Mouse (Mus musculus) embryonic stem cell, embryonic (primary cell): ENCODE results near the gene Iqsec2.

Experiments used
- CTCF ChIA-PET, 4 experiments: fragments of 300-600 bp in 2 of 4; fragments of 350-600 bp in 2 of 4; sonication (Branson Sonifier 250); formaldehyde crosslinking; loops; one replicate each; lab custom pipeline; 2022; ENCODE audit warnings: inconsistent platforms in 2 of 4; lab: Charles Lee
- POLR2A ChIA-PET, 4 experiments: fragments of 300-600 bp in 2 of 4; fragments of 350-600 bp in 2 of 4; sonication (Branson Sonifier 250); formaldehyde crosslinking; loops; one replicate each; lab custom pipeline; 2022; ENCODE audit warnings: antibody characterized with exemption in 4 of 4, inconsistent platforms in 1 of 4; lab: Charles Lee

Iqsec2 gene

DNA sequence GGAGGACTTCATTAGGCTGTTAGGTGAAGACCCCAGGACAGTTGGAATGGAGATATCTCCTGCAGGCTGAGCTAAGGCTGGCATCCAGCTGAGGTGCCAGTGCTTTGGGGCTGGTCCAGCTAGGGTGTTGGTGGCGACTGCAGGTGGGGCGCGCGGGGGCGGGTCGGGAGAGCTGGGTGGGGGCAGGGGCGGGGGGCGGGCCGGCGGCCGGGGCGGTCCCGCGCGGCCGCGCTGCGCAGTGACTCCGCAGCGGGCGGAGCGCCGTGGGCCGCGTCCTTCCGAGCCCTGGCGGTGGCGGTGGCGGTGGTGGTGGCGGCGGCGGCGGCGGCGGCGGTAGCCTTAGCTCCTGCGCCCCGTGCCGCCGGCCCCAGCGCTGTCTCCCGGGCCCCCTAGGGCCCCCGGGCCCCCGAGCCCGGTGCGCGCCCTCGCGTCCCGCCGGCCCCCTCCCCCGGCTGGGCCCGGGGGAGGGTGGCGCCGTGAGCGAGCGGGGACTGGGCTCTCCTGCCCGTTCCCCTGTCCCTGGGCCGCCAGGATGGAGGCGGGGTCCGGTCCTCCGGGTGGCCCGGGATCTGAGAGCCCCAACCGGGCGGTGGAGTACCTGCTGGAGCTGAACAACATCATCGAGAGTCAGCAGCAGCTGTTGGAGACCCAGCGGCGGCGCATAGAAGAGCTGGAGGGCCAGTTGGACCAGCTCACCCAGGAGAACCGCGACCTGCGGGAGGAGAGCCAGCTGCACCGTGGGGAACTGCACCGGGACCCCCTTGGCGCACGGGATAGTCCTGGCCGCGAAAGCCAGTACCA, at the start of gene Iqsec2:
Iqsec2 (plus strand) TSS at position 328 of the 801 bp plus-strand sequence.
- ChIA-PET CTCF (interaction anchor here in 1 of 4 experiments (0.8 kb wide), 1 partner anchor 203 kb away, joined by 4 read pairs; no protein-coding TSS in a partner anchor), POLR2A (interaction anchor here in 2 of 4 experiments (0.8 to 1.3 kb wide), 4 partner anchors 11 to 341 kb away, joined by 3 to 5 read pairs (median 4); no protein-coding TSS in a partner anchor)

DNA sequence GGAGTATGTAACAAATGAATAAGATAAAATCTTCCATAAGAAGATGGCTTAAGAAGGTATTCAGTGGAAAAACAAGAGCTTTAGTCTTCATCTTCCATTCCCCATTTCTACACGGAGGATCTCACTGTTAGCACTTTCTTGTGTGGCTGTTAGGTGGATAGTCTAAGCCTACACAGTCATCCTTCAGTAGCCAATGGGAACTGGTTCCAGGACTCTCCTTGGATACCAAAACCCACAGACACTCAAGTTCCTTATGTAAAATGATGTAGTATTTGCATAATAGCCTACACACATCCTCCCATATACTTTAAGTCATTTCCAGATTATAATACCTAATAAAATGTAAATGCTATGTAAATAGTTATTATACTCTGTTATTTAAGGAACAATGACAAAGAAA, 46.5 kb upstream of the Iqsec2 start:
- ChIA-PET CTCF (no interaction called here), POLR2A (no interaction called here)

DNA sequence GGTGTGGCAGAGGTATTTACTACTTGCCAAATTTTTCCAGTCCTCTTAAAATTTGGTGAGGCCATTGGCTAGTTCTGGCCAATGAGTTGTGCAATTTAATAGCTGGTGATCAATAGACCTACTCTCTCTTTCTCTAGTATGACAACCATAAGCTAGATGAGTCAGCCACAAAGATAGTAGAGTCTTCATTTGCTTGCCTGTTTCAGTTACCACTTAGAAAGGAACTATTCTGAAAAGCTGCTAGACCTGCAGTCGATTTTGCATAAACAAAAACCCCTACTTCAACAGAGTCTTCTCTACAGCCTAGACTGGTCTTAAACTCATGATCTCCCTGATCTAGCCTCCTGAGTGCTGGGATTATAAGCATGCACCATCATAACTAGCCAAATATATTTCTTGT, 22.4 kb upstream of the Iqsec2 start:
- CTCF ChIA-PET = no interaction called here
- POLR2A ChIA-PET = no interaction called here

DNA sequence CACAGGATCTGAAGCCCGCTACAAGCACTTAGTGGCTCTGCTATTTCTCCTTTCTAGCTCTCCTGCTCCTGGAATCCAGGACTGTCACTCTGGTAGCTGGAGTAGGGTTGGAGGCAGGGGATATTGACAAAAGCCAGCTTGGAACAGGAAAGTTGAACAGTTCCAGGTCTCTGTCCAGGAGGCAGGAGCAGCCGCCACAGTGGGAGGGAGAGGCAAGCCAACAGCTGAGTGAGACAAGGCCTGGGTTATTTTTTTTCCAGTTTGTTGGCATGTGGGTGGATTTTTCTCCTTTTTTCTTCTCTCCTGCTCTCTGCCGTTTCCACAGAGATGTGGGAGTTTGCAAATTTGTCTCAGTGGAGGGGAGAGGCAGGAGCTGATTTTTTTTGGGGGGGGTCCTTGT, 13.3 kb upstream of the Iqsec2 start:
- POLR2A ChIA-PET = interaction anchor here in 2 of 4 experiments (0.6 to 1.1 kb wide), 2 partner anchors 105 to 1106 kb away, joined by 3 read pairs; partner anchors contain the start of gene Klf8 (in 1 of the 2)
- CTCF ChIA-PET = interaction anchor here in 1 of 4 experiments (0.5 to 0.6 kb wide), 2 partner anchors 184 to 474 kb away, joined by 3 to 8 read pairs; no protein-coding TSS in a partner anchor

DNA sequence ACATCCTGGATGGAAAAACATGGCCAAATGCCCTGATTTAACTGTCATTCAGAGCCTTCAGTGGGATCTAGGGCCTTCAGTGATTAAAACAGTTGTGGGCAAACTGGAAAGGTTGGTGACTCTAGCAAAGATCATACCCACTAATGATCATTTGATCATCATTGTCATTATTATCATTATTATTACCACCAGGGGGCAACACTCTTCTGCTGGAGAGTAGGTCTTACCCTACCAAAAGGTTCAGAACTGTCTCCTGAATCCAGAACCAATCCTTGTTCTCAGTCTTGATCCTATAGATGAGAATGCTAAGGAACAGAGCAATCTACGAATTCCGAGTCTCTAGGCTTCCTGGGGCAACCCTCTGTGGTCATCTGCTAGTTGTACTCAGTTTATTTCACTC, 12.0 kb upstream of the Iqsec2 start:
- ChIA-PET POLR2A (interaction anchor here in 1 of 4 experiments (0.6 kb wide), 1 partner anchor 60 kb away, joined by 3 read pairs; no protein-coding TSS in a partner anchor), CTCF (interaction anchor here in 1 of 4 experiments (0.6 kb wide), 1 partner anchor 1086 kb away, joined by 3 read pairs; no protein-coding TSS in a partner anchor)

DNA sequence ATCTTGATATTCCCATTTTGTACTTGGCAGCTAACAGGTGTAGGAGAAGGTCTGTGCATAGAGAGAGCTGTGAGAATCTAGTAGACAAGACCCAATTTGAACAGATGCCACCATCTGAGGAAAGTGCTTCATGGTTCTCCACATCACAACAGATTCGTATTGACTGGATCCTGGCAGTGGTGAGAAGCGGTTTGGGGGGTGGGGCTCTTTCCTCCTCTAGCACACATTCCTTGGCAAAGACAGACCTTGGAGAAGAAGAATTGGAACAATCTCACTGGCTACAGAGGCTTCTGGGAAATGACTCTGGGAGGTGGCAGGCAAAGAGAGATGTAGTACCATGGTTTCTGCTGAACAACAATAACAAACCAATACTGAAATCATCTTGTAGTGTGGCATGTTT, 8.9 kb upstream of the Iqsec2 start:
- CTCF ChIA-PET = no interaction called here

DNA sequence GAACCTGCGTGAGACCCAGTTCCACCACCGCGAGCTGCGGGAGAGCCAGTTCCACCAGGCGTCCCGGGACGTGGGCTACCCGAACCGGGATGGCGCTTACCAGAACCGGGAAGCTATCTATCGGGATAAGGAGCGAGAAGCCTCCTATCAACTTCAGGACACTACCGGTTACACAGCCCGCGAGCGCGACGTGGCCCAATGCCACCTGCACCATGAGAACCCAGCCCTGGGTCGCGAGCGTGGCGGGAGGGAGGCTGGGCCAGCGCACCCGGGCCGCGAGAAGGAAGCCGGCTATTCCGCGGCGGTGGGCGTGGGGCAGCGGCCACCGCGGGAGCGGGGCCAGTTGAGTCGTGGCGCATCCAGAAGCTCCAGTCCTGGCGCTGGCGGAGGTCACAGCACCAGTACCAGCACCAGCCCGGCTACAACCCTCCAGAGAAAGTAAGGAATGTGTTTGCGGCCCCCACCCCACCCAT, 710 bp downstream of the Iqsec2 start:
- POLR2A ChIA-PET = interaction anchor here in 3 of 4 experiments (0.9 to 1.3 kb wide), 5 partner anchors 10 to 624 kb away, joined by 3 to 4 read pairs (median 3); partner anchors contain the start of gene Phf8 (in 1 of the 3)
- CTCF ChIA-PET = interaction anchor here in 1 of 4 experiments (0.6 kb wide), 1 partner anchor 206 kb away, joined by 4 read pairs; no protein-coding TSS in a partner anchor

More for the DNA sequence above, 8.9 kb upstream of the Iqsec2 start:
- POLR2A ChIA-PET = no interaction called here

DNA sequence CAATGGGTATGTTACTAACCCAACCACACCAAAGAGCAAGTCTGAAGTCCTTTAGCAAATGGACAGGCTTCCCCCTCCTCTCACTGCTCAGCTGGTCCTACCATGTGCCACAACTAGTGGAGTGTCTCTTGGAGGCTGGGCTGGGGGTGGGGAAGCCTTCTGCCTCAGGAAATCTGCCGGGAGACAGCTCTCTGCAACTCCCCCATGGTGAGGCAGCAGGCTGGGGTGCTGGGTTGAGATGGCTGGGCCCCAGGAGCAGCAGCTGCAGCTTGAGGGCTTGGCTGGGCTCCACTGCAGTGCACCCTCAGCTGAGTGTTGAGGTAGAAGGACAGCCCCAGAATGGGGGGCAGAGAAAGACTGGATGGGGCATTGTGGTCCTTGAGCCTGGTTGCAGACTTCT, 2.1 kb downstream of the Iqsec2 start:
- POLR2A ChIA-PET = interaction anchor here in 1 of 4 experiments (0.7 kb wide), 1 partner anchor 1039 kb away, joined by 3 read pairs; no protein-coding TSS in a partner anchor
- CTCF ChIA-PET = no interaction called here

DNA sequence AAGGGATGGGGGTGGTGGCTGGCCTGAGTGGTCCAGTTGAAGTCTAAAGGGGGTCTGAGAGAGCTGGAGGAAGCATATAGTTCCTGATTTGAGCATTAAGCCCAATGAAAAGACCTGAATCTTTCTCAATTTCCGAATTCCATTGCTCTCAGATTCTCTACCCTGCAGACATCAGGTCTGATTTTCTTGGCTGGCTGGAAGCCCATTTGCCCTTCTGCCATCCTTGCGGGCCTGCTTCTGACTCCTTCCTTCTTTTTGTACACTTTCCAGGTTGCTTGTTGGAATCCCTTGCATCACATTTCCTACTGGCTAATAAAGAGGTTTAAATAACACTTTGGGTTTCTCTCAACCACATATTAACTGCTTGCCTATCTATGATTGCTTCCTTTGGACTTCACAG, 2.6 kb downstream of the Iqsec2 start:
- ChIA-PET CTCF (interaction anchor here in 2 of 4 experiments (0.9 to 1.3 kb wide), 3 partner anchors 29 to 200 kb away, joined by 3 to 8 read pairs (median 7); no protein-coding TSS in a partner anchor), POLR2A (interaction anchor here in 2 of 4 experiments (0.5 to 1.3 kb wide), 4 partner anchors 190 to 1039 kb away, joined by 3 to 5 read pairs (median 4); no protein-coding TSS in a partner anchor)

DNA sequence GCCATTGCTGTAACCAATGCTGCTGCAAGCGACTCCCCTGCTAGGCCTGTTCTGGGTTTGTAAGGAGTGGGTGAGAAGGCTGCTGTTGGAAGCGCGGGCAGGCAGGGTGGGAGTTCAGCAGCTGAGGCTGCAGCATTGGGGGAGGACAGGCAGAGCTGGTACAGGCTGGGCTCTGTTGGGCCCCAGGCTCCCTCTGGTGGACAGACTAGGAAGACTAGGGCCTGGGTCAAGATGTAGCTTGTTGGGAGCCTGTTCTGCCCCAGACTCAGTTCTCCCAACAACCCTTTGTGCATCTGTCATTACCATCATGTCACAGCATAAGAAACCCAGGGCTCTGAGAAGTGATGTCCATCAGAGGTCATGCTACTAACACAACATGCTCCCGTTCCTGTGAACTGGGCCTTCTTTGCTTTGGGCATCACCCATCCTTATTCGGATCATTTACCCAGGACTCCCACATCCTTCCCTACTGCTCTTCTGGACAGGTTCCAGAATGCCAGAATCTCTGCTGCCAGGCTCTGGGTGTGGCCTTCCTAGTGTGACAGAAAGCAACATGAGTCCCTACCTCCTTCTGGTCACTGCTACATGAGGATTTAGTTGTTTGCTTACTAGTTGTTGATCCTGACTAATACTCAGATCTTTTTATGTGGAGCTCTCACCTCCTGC, 3.5 kb downstream of the Iqsec2 start:
- CTCF ChIA-PET = interaction anchor here in 2 of 4 experiments (0.6 to 1.3 kb wide), 12 partner anchors 11 to 1030 kb away, joined by 3 to 8 read pairs (median 3); partner anchors contain the start of genes Huwe1 (in 1 of the 2) and Kantr (in 1 of the 2)

DNA sequence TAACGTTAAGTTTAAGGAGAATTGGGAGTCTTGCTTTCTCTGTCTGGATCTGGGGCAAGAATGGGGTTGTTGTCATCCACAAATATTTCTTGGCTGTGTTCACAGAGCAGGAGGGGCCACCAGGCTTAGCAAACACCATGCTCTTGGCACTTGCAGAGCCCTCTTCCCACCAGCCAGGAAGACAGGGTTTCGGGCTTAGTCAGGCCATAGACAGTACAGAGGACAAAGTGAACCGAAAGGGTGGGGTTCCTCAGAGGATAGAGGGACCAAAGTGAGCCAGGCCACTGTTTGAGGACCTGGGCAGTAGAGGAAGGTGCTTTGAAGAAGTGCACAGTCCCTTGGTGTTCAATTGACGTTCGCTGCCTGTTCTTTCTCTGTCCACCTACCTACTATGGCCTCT, 4.6 kb downstream of the Iqsec2 start:
- POLR2A ChIA-PET = no interaction called here
- CTCF ChIA-PET = no interaction called here

More for the DNA sequence above, 3.5 kb downstream of the Iqsec2 start:
- POLR2A ChIA-PET = interaction anchor here in 1 of 4 experiments (1.3 to 1.4 kb wide), 3 partner anchors 189 to 627 kb away, joined by 4 to 5 read pairs (median 4); partner anchors contain the start of gene Phf8

DNA sequence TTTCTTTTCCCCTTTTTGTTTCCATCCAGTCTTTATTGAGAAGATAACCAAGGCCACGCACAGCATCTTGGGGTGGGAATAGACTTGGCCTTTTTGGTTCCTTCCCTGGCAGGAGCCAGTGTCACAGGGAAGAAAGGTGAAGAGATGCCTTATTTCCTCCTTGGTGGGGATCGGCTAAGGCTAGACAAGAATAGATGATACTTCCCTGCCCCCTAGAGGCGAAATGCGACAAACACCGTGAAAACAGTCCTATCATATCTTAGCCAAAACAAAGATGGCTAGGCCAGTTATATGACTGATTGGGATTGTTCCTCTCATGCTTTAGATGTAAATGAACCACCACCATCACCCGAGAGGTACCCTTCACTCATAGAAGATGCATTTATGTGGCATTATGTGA, 7.6 kb downstream of the Iqsec2 start:
- ChIA-PET CTCF (no interaction called here), POLR2A (no interaction called here)

DNA sequence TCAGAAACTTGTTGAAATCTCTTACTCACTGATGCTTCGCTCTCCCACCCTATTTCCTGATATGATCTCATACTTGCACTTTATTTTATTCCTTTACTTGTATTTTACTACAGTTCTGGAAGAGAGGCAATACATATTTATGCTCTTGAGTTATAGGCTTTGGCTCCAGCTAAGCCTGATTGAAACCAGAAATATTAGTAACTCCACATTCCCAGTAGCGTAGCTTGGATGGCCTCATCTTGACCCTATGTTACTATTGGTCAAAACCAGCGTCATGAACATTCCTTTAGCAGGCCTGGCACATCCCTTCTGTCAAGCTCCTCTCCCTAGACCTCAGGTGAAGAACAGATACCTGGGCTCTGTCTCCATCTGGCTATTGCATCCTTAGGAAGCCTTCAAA, 14.2 kb downstream of the Iqsec2 start:
- CTCF ChIA-PET = interaction anchor here in 1 of 4 experiments (1.1 kb wide), 1 partner anchor 11 kb away, joined by 3 read pairs; no protein-coding TSS in a partner anchor
- POLR2A ChIA-PET = no interaction called here

DNA sequence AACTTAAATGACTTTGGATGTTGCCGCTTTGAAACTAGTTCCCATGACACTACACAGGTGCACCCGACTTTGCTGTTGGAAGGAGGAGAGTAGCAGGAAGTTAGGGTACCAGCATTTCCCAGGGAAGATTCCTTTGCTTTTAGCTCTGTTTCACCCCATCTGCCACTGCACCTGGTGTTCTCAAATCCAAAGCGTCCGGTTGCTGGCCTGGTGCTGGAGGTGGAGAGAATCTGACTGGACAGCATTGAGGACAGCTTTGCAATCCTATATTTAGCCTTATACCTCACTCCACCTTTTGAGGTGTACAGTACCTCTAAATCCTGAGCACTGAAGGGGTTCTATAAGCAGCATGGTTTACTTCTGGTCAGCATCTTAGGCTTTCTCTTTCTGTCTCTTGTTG, 17.3 kb downstream of the Iqsec2 start:
- ChIA-PET POLR2A (no interaction called here), CTCF (no interaction called here)

DNA sequence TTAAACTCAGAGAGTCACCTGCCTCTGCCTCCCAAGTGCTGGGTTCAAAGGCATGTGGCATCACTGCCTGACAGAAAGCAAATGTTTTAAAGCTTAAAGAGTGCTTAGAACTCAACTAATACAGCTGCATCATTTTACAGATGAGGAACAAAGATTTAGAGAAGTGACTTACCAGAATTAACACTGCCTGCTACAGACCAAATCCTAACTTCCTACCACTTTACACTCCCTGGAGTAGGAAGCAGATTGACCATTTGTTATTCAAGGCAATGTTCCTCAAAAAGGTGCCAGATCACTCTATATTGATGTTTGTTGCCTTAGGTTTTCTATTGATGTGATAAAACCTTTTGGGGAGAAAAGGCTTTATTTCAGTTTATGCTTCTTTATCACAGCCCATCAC, 20.0 kb downstream of the Iqsec2 start:
- ChIA-PET CTCF (no interaction called here), POLR2A (no interaction called here)

DNA sequence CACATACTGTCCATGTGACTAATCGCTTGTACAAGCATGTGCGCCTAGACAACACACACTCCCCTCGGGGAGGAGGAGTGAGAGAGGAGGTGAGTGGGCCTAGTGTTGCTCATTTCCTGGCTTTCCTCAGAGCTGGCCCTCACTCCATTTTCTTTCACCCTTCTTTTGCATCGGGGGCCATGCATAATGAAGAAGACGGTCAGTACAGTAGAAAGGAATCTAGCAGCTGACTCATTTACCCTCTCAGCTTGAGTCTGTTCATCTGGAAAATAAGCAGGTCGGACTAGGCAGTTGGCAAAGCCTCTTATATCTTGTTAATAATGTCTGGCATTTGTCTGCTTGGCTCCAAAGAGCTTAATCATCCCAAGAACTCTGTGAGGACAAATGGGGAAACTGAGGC, 22.1 kb downstream of the Iqsec2 start:
- ChIA-PET CTCF (interaction anchor here in 1 of 4 experiments (0.9 kb wide), 1 partner anchor 9 kb away, joined by 3 read pairs; no protein-coding TSS in a partner anchor), POLR2A (interaction anchor here in 1 of 4 experiments (0.9 kb wide), 1 partner anchor 170 kb away, joined by 3 read pairs; no protein-coding TSS in a partner anchor)

DNA sequence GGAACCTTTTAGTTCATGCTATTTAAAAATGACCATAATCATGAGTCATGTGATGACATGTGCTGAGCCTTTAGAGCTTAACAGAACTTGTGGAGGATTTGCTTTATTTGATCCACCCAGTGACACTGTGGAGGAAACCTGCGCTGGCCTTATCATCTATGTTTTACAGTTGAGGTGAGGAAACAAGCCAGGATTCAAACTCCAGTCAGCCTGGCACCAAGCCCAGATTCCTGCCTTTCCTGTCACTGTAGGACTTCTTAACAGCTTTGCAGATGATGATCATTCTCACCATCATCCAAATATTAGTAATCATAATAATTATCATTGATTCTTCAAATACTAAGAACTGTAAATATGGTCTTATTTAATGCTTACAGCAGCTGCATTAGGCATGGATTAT, 24.5 kb downstream of the Iqsec2 start:
- ChIA-PET POLR2A (no interaction called here), CTCF (no interaction called here)

DNA sequence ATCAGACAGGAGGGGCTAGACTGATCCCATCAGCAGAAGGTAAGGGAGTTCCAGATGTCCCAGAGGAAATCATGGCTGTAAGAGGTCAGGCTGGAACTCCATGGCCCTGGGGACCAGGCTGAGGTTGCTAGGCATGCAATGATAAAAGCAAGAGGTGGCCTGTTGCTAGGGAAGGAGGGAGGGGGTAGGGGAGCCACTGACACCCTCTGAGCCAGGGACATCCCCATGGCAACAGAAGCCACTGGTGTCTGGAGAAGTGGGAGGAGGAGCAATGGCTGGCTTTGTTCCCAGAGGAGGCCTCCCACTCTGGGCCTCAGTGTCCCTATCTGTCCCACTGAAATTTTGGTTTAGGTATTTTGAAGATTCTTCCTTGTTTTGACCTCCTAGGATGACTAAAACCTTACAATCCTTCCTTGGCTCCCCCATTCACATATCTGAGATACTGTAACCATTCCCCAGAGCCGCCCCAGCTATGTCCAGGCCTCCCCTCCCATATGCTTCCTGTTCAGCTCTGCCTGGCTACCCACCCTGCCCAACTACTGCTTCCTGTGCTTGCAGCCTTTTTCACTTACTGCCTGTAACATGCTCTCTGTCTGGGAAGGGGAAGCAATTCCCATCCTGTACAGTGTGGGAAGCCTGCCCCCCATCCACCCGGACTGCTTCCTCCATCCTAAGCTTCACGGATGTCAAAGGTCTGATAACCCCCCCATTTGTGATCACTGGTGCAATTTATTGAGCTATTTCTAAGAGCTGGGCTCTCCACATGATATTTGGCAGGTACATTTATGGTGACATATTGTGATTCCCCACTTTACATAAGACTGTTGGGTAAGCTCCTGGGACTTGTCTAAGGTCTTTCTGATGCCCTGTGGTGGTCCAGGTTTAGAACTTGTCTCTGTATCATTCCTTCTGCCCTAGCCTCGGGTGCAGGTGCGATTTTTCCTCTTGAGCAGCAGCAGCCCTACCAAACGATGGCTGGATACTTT, 27.3 kb downstream of the Iqsec2 start:
- ChIA-PET CTCF (no interaction called here), POLR2A (no interaction called here)
